Mouse (Mus musculus) liver, adult 2 months (tissue): Measurements from ENCODE around the gene Zbtb32.

ENCODE experiments used
- CTCF ChIP-seq: fragments of 200-500 bp; IDR thresholded peaks from 2 replicates; pipeline ENCODE4 v1.5.1; 2011; ENCODE audit warnings: low read depth, low read length, control low read depth
- POLR2A ChIP-seq: fragments of 200-500 bp; IDR thresholded peaks from 2 replicates; pipeline ENCODE4 v1.6.1; 2011; ENCODE audit warnings: low read length, control low read depth; ENCODE audit not compliant: insufficient read depth; ENCODE audit errors: extremely low read depth

GRCm38 (mm10) chr7:30592772-30593423 lies 5.8 kb downstream of the Zbtb32 start:
- TF ChIP-seq POLR2A (no peak), CTCF (no peak)
